Mouse (Mus musculus): ENCODE data around the gene Adamts20.

Gene Adamts20

DNA sequence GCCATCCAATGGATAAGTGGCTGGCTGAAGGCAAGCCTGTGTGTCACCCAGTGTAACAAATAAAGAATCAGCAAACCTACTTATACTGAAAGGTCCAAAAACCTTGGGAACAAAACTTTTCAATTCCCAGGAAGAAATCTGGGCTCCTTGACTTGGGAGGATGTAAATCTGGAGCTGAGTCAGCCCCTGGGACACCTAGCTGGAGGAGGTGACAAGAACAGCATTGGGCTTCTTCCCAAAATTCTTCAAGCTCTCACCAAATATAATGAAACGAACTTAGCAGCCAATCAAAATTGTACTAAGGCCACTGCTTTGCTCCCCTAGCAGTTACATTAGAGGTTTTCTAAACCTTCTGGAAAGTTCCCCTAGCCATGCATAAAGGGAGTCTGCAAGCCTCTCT lies 223.1 kb downstream of the Adamts20 start:
- no peak for DNase-seq

DNA sequence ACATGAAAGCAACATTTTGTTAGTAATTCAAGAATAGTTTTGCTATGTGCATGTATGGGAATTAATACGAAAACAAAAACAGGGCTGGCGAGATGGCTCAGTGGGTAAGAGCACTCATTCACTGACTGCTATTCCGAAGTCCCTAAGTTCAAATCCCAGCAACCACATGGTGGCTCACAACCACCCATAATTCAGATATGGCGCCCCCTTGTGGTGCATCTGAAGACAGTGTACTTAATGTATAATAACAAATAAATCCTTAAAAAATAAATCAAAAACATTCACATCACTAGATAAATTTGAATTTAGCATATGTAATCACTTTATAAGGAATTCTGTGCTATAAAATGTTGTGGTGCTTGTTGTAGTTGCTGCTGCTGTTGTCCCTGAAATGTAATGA lies 225.6 kb downstream of the Adamts20 start:
- DNase-seq, result no peak

DNA sequence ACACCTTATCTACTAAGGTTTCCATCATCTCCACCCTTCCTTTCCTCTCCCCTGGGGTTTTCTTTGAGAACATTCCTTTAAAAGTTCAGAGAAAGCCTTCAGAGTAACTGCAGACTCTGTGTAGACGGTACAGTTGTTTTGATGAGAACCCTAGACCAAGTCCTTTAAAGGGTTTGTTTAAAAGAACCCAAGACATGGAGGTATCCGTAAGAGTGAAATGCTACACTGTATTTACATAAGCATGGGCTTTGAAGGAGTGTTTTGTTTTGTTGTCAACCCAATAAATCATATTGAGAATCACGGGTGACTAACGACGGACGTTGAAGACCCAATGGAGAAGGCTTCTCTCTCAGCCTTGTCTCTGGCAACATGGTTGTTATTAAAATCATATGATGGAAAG lies 226.1 kb downstream of the Adamts20 start:
- no peak for DNase-seq

DNA sequence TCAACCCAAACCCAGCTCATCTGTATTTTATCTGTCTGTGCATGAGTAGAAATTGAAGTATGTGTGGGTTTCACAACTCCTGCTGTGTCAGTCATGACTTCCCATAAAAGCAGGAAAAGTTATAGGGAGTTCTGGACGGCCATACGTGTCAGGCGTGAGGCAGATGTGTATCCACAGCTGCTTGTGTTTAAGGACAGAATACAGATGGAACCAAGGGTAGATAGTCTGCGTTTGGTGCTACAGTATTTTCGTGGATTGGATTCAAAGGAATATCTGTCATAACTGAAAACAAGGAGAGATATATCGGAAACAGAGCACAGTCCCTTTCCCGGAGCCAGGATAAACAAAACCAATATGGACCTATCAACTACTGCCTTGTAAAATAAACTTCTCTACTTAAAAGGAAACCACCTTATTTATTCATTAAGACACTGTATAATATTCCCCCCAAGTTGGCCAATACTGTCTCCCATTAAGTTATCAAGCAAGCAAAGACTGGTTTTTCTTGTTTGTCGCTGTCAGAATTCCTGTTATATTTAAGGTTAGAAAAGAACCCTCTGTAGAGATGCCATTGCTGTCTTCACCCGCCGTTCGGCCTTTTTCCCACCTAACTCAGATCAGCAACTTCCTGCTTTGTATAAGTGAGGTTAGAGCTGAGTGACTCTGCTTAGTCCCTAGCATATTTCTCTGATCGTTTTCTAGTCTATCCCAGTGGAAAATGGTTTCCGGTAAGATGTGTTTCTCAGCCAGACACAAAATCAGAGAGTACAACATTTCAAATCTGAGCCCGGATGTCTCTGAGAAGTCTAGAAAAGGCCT lies 227.0 kb downstream of the Adamts20 start:
- DNase-seq, result no peak

DNA sequence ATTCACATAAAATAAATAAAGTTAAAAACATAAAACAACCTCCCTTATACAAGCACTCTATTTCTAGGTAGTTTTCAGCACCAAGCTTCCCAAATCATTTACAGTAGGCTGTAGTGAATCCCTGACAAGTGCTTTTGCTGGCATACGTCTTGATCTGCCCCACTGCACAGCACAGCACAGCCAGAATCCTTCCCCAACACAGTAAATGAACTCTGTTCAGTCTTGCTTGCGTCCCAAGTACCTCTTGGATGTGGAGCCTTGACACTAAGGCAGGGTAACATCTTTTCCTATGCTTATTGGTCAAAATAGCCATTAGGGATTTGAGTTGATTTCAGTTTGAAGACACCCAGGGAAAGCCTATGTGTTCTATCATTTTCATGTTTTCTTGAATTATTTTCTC lies 228.5 kb downstream of the Adamts20 start:
- no peak for DNase-seq

DNA sequence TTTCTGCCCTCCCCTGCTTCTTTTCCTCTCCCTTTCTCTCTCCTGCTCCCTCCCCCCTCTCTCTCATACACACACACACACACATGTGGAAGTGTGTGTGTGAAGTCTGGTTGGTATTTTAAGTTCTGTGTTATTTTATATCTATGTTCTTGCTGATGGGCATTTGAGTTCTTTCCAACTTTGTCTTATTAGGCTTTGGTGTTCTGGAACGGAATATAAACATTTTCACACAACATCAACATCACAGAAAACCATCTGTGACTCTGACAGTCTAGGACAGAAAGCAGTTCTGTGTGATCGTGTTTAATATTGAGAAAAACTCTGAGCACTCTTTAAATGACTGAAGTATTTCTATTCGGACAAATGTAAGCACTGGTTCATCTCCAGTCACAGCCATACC lies 229.1 kb downstream of the Adamts20 start:
- no peak for DNase-seq

DNA sequence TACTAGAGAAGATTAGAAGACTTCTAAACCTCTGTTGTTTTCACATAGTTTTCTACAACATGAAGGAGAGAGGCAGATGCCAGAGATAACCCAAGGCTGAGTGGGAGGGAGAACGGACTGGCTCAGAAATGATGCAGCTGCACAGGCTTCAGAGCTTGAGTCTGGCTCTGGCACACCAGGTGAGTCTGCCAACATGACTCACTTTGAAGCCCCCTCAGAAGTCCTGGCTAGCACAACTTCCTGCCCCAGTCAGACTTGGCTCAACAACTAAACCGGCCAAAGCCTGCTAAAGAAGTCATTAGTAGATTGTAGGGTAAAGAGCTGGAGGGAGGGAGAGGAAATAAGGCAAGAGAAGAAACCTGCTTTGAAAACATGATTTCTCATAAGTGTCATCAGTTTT lies 230.0 kb downstream of the Adamts20 start:
- no peak for DNase-seq

DNA sequence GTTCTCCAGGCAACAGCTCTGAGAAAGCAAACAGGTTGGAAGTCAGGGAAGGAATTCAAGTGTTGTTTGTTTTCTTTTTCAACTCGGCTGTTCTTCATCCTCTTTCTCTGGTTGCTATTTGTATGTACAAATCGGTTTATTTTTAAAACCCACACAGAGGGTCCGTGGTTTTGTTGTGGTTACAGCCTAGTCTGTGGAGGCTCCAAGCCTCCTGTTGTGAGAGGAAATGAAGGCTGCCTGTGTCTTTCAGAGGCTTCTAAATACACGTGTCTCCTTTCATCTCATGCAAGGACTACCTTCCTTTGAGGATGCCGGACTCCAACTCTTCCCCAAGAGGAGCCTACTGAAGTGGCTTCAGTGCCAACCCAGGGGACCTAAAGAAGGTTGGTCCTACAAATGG lies 234.0 kb downstream of the Adamts20 start:
- DNase-seq, result no peak

DNA sequence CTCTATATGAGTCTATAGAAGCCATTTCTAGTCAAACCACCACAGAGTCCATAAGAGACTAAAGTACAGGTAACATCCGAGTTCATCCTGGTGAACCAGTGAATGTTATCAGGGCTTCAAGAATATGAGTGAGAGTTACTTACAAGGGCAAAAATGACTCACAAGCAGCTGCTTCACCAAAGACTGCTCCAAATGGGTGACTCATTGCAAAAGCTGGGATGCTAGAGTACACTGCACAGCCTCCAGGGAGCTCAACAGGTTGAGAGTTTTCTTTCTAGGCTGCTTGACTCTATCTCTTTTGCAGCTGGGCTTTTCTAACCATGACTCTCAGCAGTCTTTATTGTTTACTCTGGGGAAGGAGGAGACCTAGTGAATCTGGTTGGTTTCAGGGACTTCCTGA lies 237.8 kb downstream of the Adamts20 start:
- DNase-seq, result no peak

DNA sequence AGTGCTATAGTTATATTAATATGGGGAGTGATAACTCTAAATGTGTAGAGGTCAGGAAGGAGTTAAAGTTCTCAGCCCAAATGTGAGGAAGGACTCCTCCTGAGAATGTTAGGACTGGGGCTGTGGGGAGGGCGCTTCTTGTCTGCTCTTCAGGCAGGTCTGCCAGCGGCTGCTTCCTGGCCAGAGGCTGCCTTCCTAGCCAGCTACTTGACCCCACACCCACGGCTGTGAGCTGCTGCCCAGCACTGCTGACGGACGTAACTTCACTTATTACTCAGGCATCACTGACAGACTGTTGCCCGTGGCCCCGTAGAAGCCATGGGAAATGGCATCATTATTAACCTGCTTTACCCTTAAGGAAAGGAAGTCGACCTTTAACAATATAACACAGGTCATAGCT lies 242.1 kb downstream of the Adamts20 start:
- no peak for DNase-seq

DNA sequence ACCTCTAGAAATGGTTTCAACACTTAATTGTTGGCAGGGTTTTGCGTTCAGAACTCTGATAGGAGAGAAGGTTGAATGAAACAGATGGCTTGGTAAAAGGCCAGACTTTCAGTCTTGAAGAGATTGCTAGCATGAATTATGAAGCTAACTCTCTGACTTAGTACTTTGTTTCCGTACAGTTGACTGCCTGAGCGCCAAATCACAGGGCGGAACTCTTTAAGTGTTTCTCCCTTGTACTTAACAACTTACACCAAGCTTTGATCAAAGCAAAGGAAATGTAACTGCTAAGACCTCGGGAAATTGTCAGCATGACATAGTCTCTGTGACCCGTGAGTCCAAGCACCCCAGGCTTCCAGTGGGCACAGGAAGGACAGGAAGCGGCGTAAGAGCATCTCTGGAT lies 244.5 kb downstream of the Adamts20 start:
- DNase-seq, result no peak
